Mouse (Mus musculus) stomach, postnatal 0 days (tissue): ENCODE data around the gene Klhdc8a. TPM values are rescaled to one million over a fixed set of nuclear protein-coding genes. Genes with fewer than 3 reads are reported as not detected.

Experiments used
- ATAC-seq: fragments of 200-750 bp; cut with Nextera tagmentation; 2 replicates; pipeline ENCODE4 v1.8.0; 2017; ENCODE audit not compliant: low FRiP score, low TSS enrichment
- DNase-seq: peaks from one replicate; pipeline ENCODE4 v3.0.0-alpha.2; 2016; ENCODE audit warnings: low spot score
- H3K27ac ChIP-seq: fragments of 300-500 bp; sonication (generic); replicated peaks from 2 replicates; pipeline ENCODE4 v1.5.1; 2014; ENCODE audit warnings: mild to moderate bottlenecking, control low read depth
- H3K27me3 ChIP-seq: fragments of 300-500 bp; sonication (generic); 2 replicates; pipeline ENCODE4 v1.6.1; 2014; ENCODE audit warnings: low read length; ENCODE audit not compliant: control insufficient read depth, insufficient read depth
- H3K36me3 ChIP-seq: fragments of 300-500 bp; sonication (generic); 2 replicates; pipeline ENCODE4 v1.6.1; 2014; ENCODE audit warnings: low read length, mixed read lengths; ENCODE audit not compliant: control insufficient read depth, insufficient read depth
- H3K4me1 ChIP-seq: fragments of 300-500 bp; sonication (generic); replicated peaks from 2 replicates; pipeline ENCODE4 v1.6.1; 2014; ENCODE audit warnings: antibody characterized with exemption; ENCODE audit not compliant: control insufficient read depth, insufficient read depth
- H3K4me2 ChIP-seq: fragments of 300-500 bp; sonication (generic); replicated peaks from 2 replicates; pipeline ENCODE4 v1.6.1; 2014; ENCODE audit warnings: low read depth, mild to moderate bottlenecking, control low read depth, moderate library complexity
- H3K4me3 ChIP-seq: fragments of 300-500 bp; sonication (generic); 2 replicates; pipeline ENCODE4 v1.5.1; 2014; ENCODE audit warnings: low read depth, low read length, control low read depth
- H3K9ac ChIP-seq: fragments of 300-500 bp; sonication (generic); 2 replicates; pipeline ENCODE4 v1.6.1; 2014; ENCODE audit warnings: mild to moderate bottlenecking, low read length, control low read depth, mixed read lengths
- H3K9me3 ChIP-seq: fragments of 300-500 bp; sonication (generic); 2 replicates; pipeline ENCODE4 v1.6.1; 2016; ENCODE audit warnings: low read length; ENCODE audit not compliant: control insufficient read depth
- CTCF ChIP-seq: IDR thresholded peaks from 2 replicates; pipeline ENCODE4 v1.5.1; 2016; ENCODE audit warnings: antibody characterized with exemption, low read depth, mild to moderate bottlenecking, moderate library complexity
- EP300 ChIP-seq: optimal IDR thresholded peaks from 2 replicates; pipeline ENCODE3; 2016; ENCODE audit warnings: antibody characterized with exemption
- WGBS: fragments of 180-500 bp; shearing (Covaris S2); extraction: QIAGEN DNeasy Blood & Tissue Kit; methylation state at CpG from one replicate; pipeline ENCODE4 v1.1.7; 2014; 5-methylcytosine and 5-hydroxymethylcytosine counted together
- polyA plus RNA-seq: library from polyadenylated mRNA; unstranded; fragments of >200 nt; fragmentation: Nextera tagmentation; extraction: Ambion mirVana; gene quantifications from 2 replicates; pipeline ENCODE4 v1.2.1, GENCODE M21; 2015

Klhdc8a gene
- polyA plus RNA-seq, 1 experiment from 2014 or later, result 0.34 TPM

GRCm38 (mm10) chr1:132351058-132351457 lies 52.6 kb downstream of the Klhdc8a start:
- 96% methylated on average over 4 of the region's 4 CpGs for whole genome bisulfite sequencing
- ATAC-seq, result no peak
- no peak for DNase-seq

GRCm38 (mm10) chr1:132353389-132353788 lies 55.0 kb downstream of the Klhdc8a start:
- Histone ChIP-seq H3K4me1 (no peaks in the 10 kb centered on the region), H3K9ac (no peak overlapping the region), H3K36me3 (0 out of 2 replicates have a peak, but pooled peaks cover 2% of the 10 kb centered on the region), H3K4me2 (no peak overlapping the region), H3K9me3 (no peaks in the 10 kb centered on the region), H3K27me3 (no peaks in the 10 kb centered on the region), H3K27ac (peak overlapping the region; percentile 24), H3K4me3 (no peak overlapping the region)
- TF ChIP-seq EP300 (no peak), CTCF (no peak)
- ATAC-seq, result peak; percentile 78
- WGBS, result 61% methylated on average over 5 of the region's 5 CpGs
- DNase-seq, result peak; percentile 52

More at GRCm38 (mm10) chr1:132351058-132351457, 52.6 kb downstream of the Klhdc8a start:
- no peak overlapping the region for H3K27ac ChIP-seq
- H3K27me3 ChIP-seq, result no peaks in the 10 kb centered on the region
- H3K36me3 ChIP-seq, result no peaks in the 10 kb centered on the region
- no peaks in the 10 kb centered on the region for H3K4me1 ChIP-seq
- no peak overlapping the region for H3K9ac ChIP-seq
- H3K9me3 ChIP-seq, result no peaks in the 10 kb centered on the region
- no peak overlapping the region for H3K4me3 ChIP-seq
- TF ChIP-seq CTCF (peak; percentile 22; the same call in 1 of the 2 replicates), EP300 (no peak)
- H3K4me2 ChIP-seq, result no peak overlapping the region

- Histone ChIP-seq H3K36me3 (0 out of 2 replicates have a peak, but pooled peaks cover 7% of the 10 kb centered on the region), H3K4me1 (no peaks in the 10 kb centered on the region), H3K4me3 (no peak overlapping the region), H3K9me3 (no peaks in the 10 kb centered on the region), H3K27ac (0 out of 2 replicates have a peak overlapping the region, but pooled peaks have one; percentile 35), H3K9ac (no peak overlapping the region), H3K27me3 (no peaks in the 10 kb centered on the region), H3K4me2 (no peak overlapping the region)
- WGBS, result 58% methylated on average over 9 of the region's 9 CpGs
- ATAC-seq, result no peak
- TF ChIP-seq EP300 (no peak), CTCF (no peak)
- DNase-seq, result no peak
These were observed 55.8 kb downstream of the Klhdc8a start for GRCm38 (mm10) chr1:132354234-132354633.

- H3K4me1 ChIP-seq, result no peaks in the 10 kb centered on the region
- H3K27me3 ChIP-seq, result no peaks in the 10 kb centered on the region
- no peak overlapping the region for H3K4me2 ChIP-seq
- H3K9ac ChIP-seq, result no peak overlapping the region
- WGBS, result 64% methylated on average over 6 of the region's 6 CpGs
- TF ChIP-seq EP300 (no peak), CTCF (no peak)
- ATAC-seq (no peak), DNase-seq (no peak)
- H3K36me3 ChIP-seq, result 0 out of 2 replicates have a peak, but pooled peaks cover 7% of the 10 kb centered on the region
- no peak overlapping the region for H3K4me3 ChIP-seq
- no peaks in the 10 kb centered on the region for H3K9me3 ChIP-seq
- no peak overlapping the region for H3K27ac ChIP-seq
These were observed 56.8 kb downstream of the Klhdc8a start for GRCm38 (mm10) chr1:132355162-132355601.

GRCm38 (mm10) chr1:132355841-132356242 lies 57.4 kb downstream of the Klhdc8a start:
- Histone ChIP-seq H3K27me3 (no peaks in the 10 kb centered on the region), H3K9me3 (no peaks in the 10 kb centered on the region), H3K4me1 (no peaks in the 10 kb centered on the region), H3K36me3 (0 out of 2 replicates have a peak, but pooled peaks cover 7% of the 10 kb centered on the region), H3K4me3 (no peak overlapping the region), H3K9ac (no peak overlapping the region), H3K27ac (no peak overlapping the region), H3K4me2 (no peak overlapping the region)
- peak; percentile 89 for DNase-seq
- ATAC-seq, result peak; percentile 66
- TF ChIP-seq CTCF (peak; percentile 100), EP300 (no peak)
- WGBS, result 5% methylated on average over 3 of the region's 3 CpGs

GRCm38 (mm10) chr1:132356841-132357240 lies 58.4 kb downstream of the Klhdc8a start:
- no peak overlapping the region for H3K4me3 ChIP-seq
- H3K9me3 ChIP-seq, result no peaks in the 10 kb centered on the region
- H3K27me3 ChIP-seq, result no peaks in the 10 kb centered on the region
- H3K36me3 ChIP-seq, result 0 out of 2 replicates have a peak, but pooled peaks cover 7% of the 10 kb centered on the region
- no peak overlapping the region for H3K4me2 ChIP-seq
- no peak for DNase-seq
- no peak for TF ChIP-seq EP300
- no peak for TF ChIP-seq CTCF
- H3K4me1 ChIP-seq, result no peaks in the 10 kb centered on the region
- 53% methylated on average over 1 of the region's 1 CpGs for WGBS
- no peak overlapping the region for H3K9ac ChIP-seq
- no peak overlapping the region for H3K27ac ChIP-seq
- ATAC-seq, result no peak

Other genes starting within 250 kb of the Klhdc8a start
- 16.7 TPM in 2 replicates for gene Mfsd4a, start 230.6 kb upstream of the Klhdc8a start, polyA plus RNA-seq
- gene Cdk18, start 158.9 kb upstream of the Klhdc8a start, polyA plus RNA-seq, result 9.7 and 14.5 TPM in 2 replicates
- gene Lemd1, start 107.2 kb upstream of the Klhdc8a start, polyA plus RNA-seq, result 0.30 and 0.42 TPM in 2 replicates
- gene AC124108.1, start 107.2 kb upstream of the Klhdc8a start, polyA plus RNA-seq, result 0.02 and 0.06 TPM in 2 replicates
- gene Gm10188, start 68.9 kb upstream of the Klhdc8a start, polyA plus RNA-seq, result 0.19 TPM in 1 of 2 replicates, not detected in the other
- 4.5 and 6.2 TPM in 2 replicates for gene Nuak2, start 17.5 kb downstream of the Klhdc8a start, polyA plus RNA-seq
- gene Tmcc2, start 92.7 kb downstream of the Klhdc8a start, polyA plus RNA-seq, result 2.4 and 2.6 TPM in 2 replicates
- gene Dstyk, start 118.9 kb downstream of the Klhdc8a start, polyA plus RNA-seq, result 5.2 and 5.5 TPM in 2 replicates
- 13.8 and 13.9 TPM in 2 replicates for gene Rbbp5, start 178.7 kb downstream of the Klhdc8a start, polyA plus RNA-seq
- 0.56 and 0.76 TPM in 2 replicates for gene Tmem81, start 207.6 kb downstream of the Klhdc8a start, polyA plus RNA-seq
- 0.04 and 0.13 TPM in 2 replicates for gene Cntn2, start 244.6 kb downstream of the Klhdc8a start, polyA plus RNA-seq